ENCODE assay signal across 16 mouse cellular contexts in genomic region chr2:164806614-164807013, GRCm38 (mm10). TPM values are rescaled to one million over a fixed set of nuclear protein-coding genes. Genes with fewer than 3 reads are reported as not detected.
DNase-seq lines count a peak whose midpoint lies in the region; ATAC-seq lines count a peak whose summit lies in the region.
"Had no signal": no experiment of that assay in that cellular context is flagged by ENCODE, and none has a peak within 500 bp of the region (broad histone marks: within the 10 kb centered on the region; RNA-seq: fewer than 3 reads in every experiment).

No protein-coding gene starts in this region.

- no peaks in the 10 kb centered on the region for H3K27me3 ChIP-seq in hindbrain, embryonic 12.5 days
- H3K27me3 ChIP-seq in intestine, embryonic 15.5 days (replicated peaks), result no peaks in the 10 kb centered on the region
- H3K27me3 ChIP-seq in neural tube, embryonic 15.5 days (replicated peaks), result no peaks in the 10 kb centered on the region
- H3K27me3 ChIP-seq: CH12.LX had no signal

- peak; percentile 48 to 55 for DNase-seq in kidney, postnatal 36 days
- no peak for DNase-seq in kidney, postnatal 14 days
- no peak for DNase-seq in left cerebral cortex, postnatal 4 days
- no peak for DNase-seq in cerebellum, postnatal 14 days
- DNase-seq: adrenal gland, postnatal 14 days; cerebellum, adult 11 months; lung, embryonic 14.5 days; thymus, postnatal 14 days had no signal

- no peaks in the 10 kb centered on the region for H3K9me3 ChIP-seq in hindbrain, embryonic 12.5 days (replicated peaks)
- no peaks in the 10 kb centered on the region for H3K9me3 ChIP-seq in intestine, embryonic 15.5 days
- no peaks in the 10 kb centered on the region for H3K9me3 ChIP-seq in neural tube, embryonic 15.5 days (replicated peaks)
- H3K9me3 ChIP-seq: heart, embryonic 10.5 days had no signal

- H3K9ac ChIP-seq in hindbrain, embryonic 12.5 days, result 0 out of 2 replicates have a peak overlapping the region, but pooled peaks have one; percentile 18
- no peak overlapping the region for H3K9ac ChIP-seq in intestine, embryonic 15.5 days
- no peak overlapping the region for H3K9ac ChIP-seq in neural tube, embryonic 15.5 days (replicated peaks)
- H3K9ac ChIP-seq: lung, embryonic 14.5 days had no signal

- peaks cover 25% of the 10 kb centered on the region for H3K4me1 ChIP-seq in hindbrain, embryonic 12.5 days
- H3K4me1 ChIP-seq in intestine, embryonic 15.5 days (replicated peaks), result peaks cover 15% of the 10 kb centered on the region
- H3K4me1 ChIP-seq in neural tube, embryonic 15.5 days, result peaks cover 47% of the 10 kb centered on the region

- H3K4me3 ChIP-seq in hindbrain, embryonic 12.5 days, result no peak overlapping the region
- no peak overlapping the region for H3K4me3 ChIP-seq in intestine, embryonic 15.5 days (replicated peaks)
- no peak overlapping the region for H3K4me3 ChIP-seq in neural tube, embryonic 15.5 days (replicated peaks)

- H3K36me3 ChIP-seq in hindbrain, embryonic 12.5 days, result peaks cover 14% of the 10 kb centered on the region
- no peaks in the 10 kb centered on the region for H3K36me3 ChIP-seq in intestine, embryonic 15.5 days
- H3K36me3 ChIP-seq in neural tube, embryonic 15.5 days, result peaks cover 9% of the 10 kb centered on the region

- no peak for ATAC-seq in hindbrain, embryonic 12.5 days (ENCODE audit: low FRiP score)
- no peak for ATAC-seq in intestine, embryonic 15.5 days
- ATAC-seq in neural tube, embryonic 15.5 days (ENCODE audit: low FRiP score), result no peak

- intact Hi-C loops in left cerebral cortex, postnatal 4 days (cut with DNase I), result no loop called here

- H3K4me2 ChIP-seq in hindbrain, embryonic 12.5 days (replicated peaks), result no peak overlapping the region
- H3K4me2 ChIP-seq in intestine, embryonic 15.5 days (replicated peaks), result 0 out of 2 replicates have a peak overlapping the region, but pooled peaks have one; percentile 5
- peak overlapping the region; percentile 82 for H3K4me2 ChIP-seq in neural tube, embryonic 15.5 days

- WGBS in hindbrain, embryonic 12.5 days, result 81% methylated on average over 7 of the region's 7 CpGs
- WGBS in intestine, embryonic 15.5 days, result 62% methylated on average over 7 of the region's 7 CpGs
- 88% methylated on average over 7 of the region's 7 CpGs for whole genome bisulfite sequencing in neural tube, embryonic 15.5 days

- H3K27ac ChIP-seq in hindbrain, embryonic 12.5 days, result no peak overlapping the region
- peak overlapping the region; percentile 18; the same call in 1 of the 2 replicates for H3K27ac ChIP-seq in intestine, embryonic 15.5 days
- H3K27ac ChIP-seq in neural tube, embryonic 15.5 days (replicated peaks), result no peak overlapping the region
- H3K27ac ChIP-seq: heart, embryonic 10.5 days had no signal

RNA-seq across cellular contexts. Expression of gene Zswim3, which starts 1.7 kb away (rescaled TPM):
- 11.9 and 12.2 TPM in 2 replicates for polyA plus RNA-seq in hindbrain, embryonic 12.5 days (2016; fragmentation: Nextera tagmentation; extraction: Ambion mirVana)
- 8.1 and 9.0 TPM in 2 replicates for polyA plus RNA-seq in intestine, embryonic 15.5 days (2015; fragmentation: Nextera tagmentation; extraction: Ambion mirVana)
- 14.9 and 16.2 TPM in 2 replicates for polyA plus RNA-seq in neural tube, embryonic 15.5 days (2015; fragmentation: Nextera tagmentation; extraction: Ambion mirVana)
- total RNA-seq in left cerebral cortex, postnatal 4 days (2021), result 1 to 10 TPM; 6.9 to 8.0 TPM

RNA-seq across cellular contexts. Expression of gene Acot8, which starts 1.9 kb away (rescaled TPM):
- polyA plus RNA-seq in hindbrain, embryonic 12.5 days (2016; fragmentation: Nextera tagmentation; extraction: Ambion mirVana), result 15.3 and 17.0 TPM in 2 replicates
- polyA plus RNA-seq in intestine, embryonic 15.5 days (2015; fragmentation: Nextera tagmentation; extraction: Ambion mirVana), result 23.6 and 29.7 TPM in 2 replicates
- 24.1 and 26.4 TPM in 2 replicates for polyA plus RNA-seq in neural tube, embryonic 15.5 days (2015; fragmentation: Nextera tagmentation; extraction: Ambion mirVana)
- total RNA-seq in left cerebral cortex, postnatal 4 days (2021), result 10 to 100 TPM; 20.6 to 20.8 TPM

RNA-seq across cellular contexts. Expression of gene Zswim1, which starts 15.9 kb away (rescaled TPM):
- 21.4 and 22.3 TPM in 2 replicates for polyA plus RNA-seq in hindbrain, embryonic 12.5 days (2016; fragmentation: Nextera tagmentation; extraction: Ambion mirVana)
- polyA plus RNA-seq in intestine, embryonic 15.5 days (2015; fragmentation: Nextera tagmentation; extraction: Ambion mirVana), result 13.5 TPM in 2 replicates
- polyA plus RNA-seq in neural tube, embryonic 15.5 days (2015; fragmentation: Nextera tagmentation; extraction: Ambion mirVana), result 23.7 and 25.4 TPM in 2 replicates
- total RNA-seq in left cerebral cortex, postnatal 4 days (2021), result 10 to 100 TPM; 17.5 to 17.8 TPM

RNA-seq across cellular contexts. Expression of gene Snx21, which starts 21.0 kb away (rescaled TPM):
- polyA plus RNA-seq in hindbrain, embryonic 12.5 days (2016; fragmentation: Nextera tagmentation; extraction: Ambion mirVana), result 15.0 and 15.7 TPM in 2 replicates
- 18.4 and 21.2 TPM in 2 replicates for polyA plus RNA-seq in intestine, embryonic 15.5 days (2015; fragmentation: Nextera tagmentation; extraction: Ambion mirVana)
- polyA plus RNA-seq in neural tube, embryonic 15.5 days (2015; fragmentation: Nextera tagmentation; extraction: Ambion mirVana), result 41.3 and 46.6 TPM in 2 replicates
- total RNA-seq in left cerebral cortex, postnatal 4 days (2021), result 10 to 100 TPM; 52.8 to 56.9 TPM

RNA-seq across cellular contexts. Expression of gene Spata25, which starts 21.7 kb away (rescaled TPM):
- polyA plus RNA-seq in hindbrain, embryonic 12.5 days (2016; fragmentation: Nextera tagmentation; extraction: Ambion mirVana), result not detected in 2 replicates
- polyA plus RNA-seq in intestine, embryonic 15.5 days (2015; fragmentation: Nextera tagmentation; extraction: Ambion mirVana), result not detected in 2 replicates
- not detected in 2 replicates for polyA plus RNA-seq in neural tube, embryonic 15.5 days (2015; fragmentation: Nextera tagmentation; extraction: Ambion mirVana)
- total RNA-seq in left cerebral cortex, postnatal 4 days (2021), result 1 to 10 TPM; 1.1 to 1.2 TPM
- total RNA-seq: adrenal gland, postnatal 14 days; CH12.LX; monocyte, adult 5-6 weeks had no signal
- polyA plus RNA-seq: erythroblast, embryonic 14.5 days; heart, embryonic 10.5 days; intestine, embryonic 14.5 days; lung, embryonic 14.5 days had no signal

Comparison
In these comparisons a context has a peak if more than half of its experiments do, and no peak if none do; other contexts are left out.
1. DNase-seq: peak in kidney, postnatal 36 days (2 of 2); none in kidney, postnatal 14 days (single experiment), left cerebral cortex, postnatal 4 days (single experiment) and cerebellum, postnatal 14 days (0 of 2).